Mouse (Mus musculus): ENCODE measurements at regions not wholly inside any gene's neighbourhood (a gene's known extent, or its start where the extent isn't known, plus 50 kb on each side); places are given as distances from the start of the nearest gene placed in this dataset.
"Not testable (repeated sequence)": the region's sequence is repeated elsewhere in the genome, so short reads cannot be mapped to it uniquely, and the experiment has no call there.

GRCm38 (mm10) chr6:68834633-68835032, 1299.0 kb upstream of the Tacstd2 start:
- Histone ChIP-seq H3K27me3 (ENCODE audit: control insufficient read depth, insufficient read depth, low read length) (no peaks in the 10 kb centered on the region), H3K36me3 (replicated peaks; ENCODE audit: control insufficient read depth, insufficient read depth, low read depth, low read length) (no peaks in the 10 kb centered on the region), H3K9ac (replicated peaks; ENCODE audit: low read length) (no peak overlapping the region), H3K4me1 (ENCODE audit: control insufficient read depth, insufficient read depth, low read length) (no peaks in the 10 kb centered on the region), H3K9me3 (replicated peaks; ENCODE audit: control insufficient read depth, low read length) (no peaks in the 10 kb centered on the region), H3K27ac (replicated peaks; ENCODE audit: low read depth, low read length) (no peak overlapping the region), H3K4me3 (ENCODE audit: low read depth, low read length) (no peak overlapping the region), H3K4me2 (ENCODE audit: low read depth, low read length) (no peak overlapping the region)
- DNase-seq (ENCODE audit: low spot score) (no peak), ATAC-seq (replicated peaks; ENCODE audit: insufficient number of reproducible peaks, low FRiP score, low TSS enrichment, low read depth) (no peak)
- WGBS: 83% methylated on average over 4 of the region's 4 CpGs

GRCm38 (mm10) chr6:68828460-68828859, 1292.9 kb upstream of the Tacstd2 start:
- H3K9me3 ChIP-seq (replicated peaks; ENCODE audit: control insufficient read depth, low read length); ATAC-seq (replicated peaks; ENCODE audit: insufficient number of reproducible peaks, low FRiP score, low TSS enrichment, low read depth); H3K27me3 ChIP-seq (ENCODE audit: control insufficient read depth, insufficient read depth, low read length); H3K4me3 ChIP-seq (ENCODE audit: low read depth, low read length); H3K4me1 ChIP-seq (ENCODE audit: control insufficient read depth, insufficient read depth, low read length); H3K36me3 ChIP-seq (replicated peaks; ENCODE audit: control insufficient read depth, insufficient read depth, low read depth, low read length); H3K9ac ChIP-seq (replicated peaks; ENCODE audit: low read length); H3K4me2 ChIP-seq (ENCODE audit: low read depth, low read length); H3K27ac ChIP-seq (replicated peaks; ENCODE audit: low read depth, low read length); DNase-seq (ENCODE audit: low spot score): not testable (repeated sequence)
- WGBS: 97% methylated on average over 1 of the region's 1 CpGs

GRCm38 (mm10) chr6:68813346-68813745, 1277.8 kb upstream of the Tacstd2 start:
- H3K27ac ChIP-seq (replicated peaks; ENCODE audit: low read depth, low read length): no peak overlapping the region
- H3K9me3 ChIP-seq (replicated peaks; ENCODE audit: control insufficient read depth, low read length): no peaks in the 10 kb centered on the region
- no peaks in the 10 kb centered on the region for H3K4me1 ChIP-seq (ENCODE audit: control insufficient read depth, insufficient read depth, low read length)
- ATAC-seq (replicated peaks; ENCODE audit: insufficient number of reproducible peaks, low FRiP score, low TSS enrichment, low read depth): no peak
- no peak for DNase-seq (ENCODE audit: low spot score)
- H3K4me2 ChIP-seq (ENCODE audit: low read depth, low read length): no peak overlapping the region
- H3K4me3 ChIP-seq (ENCODE audit: low read depth, low read length): no peak overlapping the region
- H3K27me3 ChIP-seq (ENCODE audit: control insufficient read depth, insufficient read depth, low read length): no peaks in the 10 kb centered on the region
- whole genome bisulfite sequencing: 75% methylated on average over 3 of the region's 3 CpGs
- H3K36me3 ChIP-seq (replicated peaks; ENCODE audit: control insufficient read depth, insufficient read depth, low read depth, low read length): no peaks in the 10 kb centered on the region
- no peak overlapping the region for H3K9ac ChIP-seq (replicated peaks; ENCODE audit: low read length)

- not testable (repeated sequence) for H3K4me2 ChIP-seq (ENCODE audit: low read depth, low read length); H3K4me3 ChIP-seq (ENCODE audit: low read depth, low read length); H3K27ac ChIP-seq (replicated peaks; ENCODE audit: low read depth, low read length); H3K36me3 ChIP-seq (replicated peaks; ENCODE audit: control insufficient read depth, insufficient read depth, low read depth, low read length); H3K27me3 ChIP-seq (ENCODE audit: control insufficient read depth, insufficient read depth, low read length); H3K9ac ChIP-seq (replicated peaks; ENCODE audit: low read length); DNase-seq (ENCODE audit: low spot score); H3K4me1 ChIP-seq (ENCODE audit: control insufficient read depth, insufficient read depth, low read length); H3K9me3 ChIP-seq (replicated peaks; ENCODE audit: control insufficient read depth, low read length); ATAC-seq (replicated peaks; ENCODE audit: insufficient number of reproducible peaks, low FRiP score, low TSS enrichment, low read depth)
- 90% methylated on average over 16 of the region's 19 CpGs for WGBS
Measured at GRCm38 (mm10) chr6:68799205-68799604, 1263.6 kb upstream of the Tacstd2 start.

GRCm38 (mm10) chr6:68771507-68771906, 1235.9 kb upstream of the Tacstd2 start:
- no peak overlapping the region for H3K27ac ChIP-seq (replicated peaks; ENCODE audit: low read depth, low read length)
- no peak overlapping the region for H3K4me2 ChIP-seq (ENCODE audit: low read depth, low read length)
- H3K9ac ChIP-seq (replicated peaks; ENCODE audit: low read length): no peak overlapping the region
- H3K27me3 ChIP-seq (ENCODE audit: control insufficient read depth, insufficient read depth, low read length): no peaks in the 10 kb centered on the region
- no peaks in the 10 kb centered on the region for H3K9me3 ChIP-seq (replicated peaks; ENCODE audit: control insufficient read depth, low read length)
- DNase-seq (ENCODE audit: low spot score) (no peak), ATAC-seq (replicated peaks; ENCODE audit: insufficient number of reproducible peaks, low FRiP score, low TSS enrichment, low read depth) (no peak)
- H3K36me3 ChIP-seq (replicated peaks; ENCODE audit: control insufficient read depth, insufficient read depth, low read depth, low read length): no peaks in the 10 kb centered on the region
- no peak overlapping the region for H3K4me3 ChIP-seq (ENCODE audit: low read depth, low read length)
- 83% methylated on average over 2 of the region's 2 CpGs for WGBS
- no peaks in the 10 kb centered on the region for H3K4me1 ChIP-seq (ENCODE audit: control insufficient read depth, insufficient read depth, low read length)

GRCm38 (mm10) chr6:68750451-68750850, 1214.9 kb upstream of the Tacstd2 start:
- H3K4me2 ChIP-seq (ENCODE audit: low read depth, low read length): no peak overlapping the region
- no peak overlapping the region for H3K4me3 ChIP-seq (ENCODE audit: low read depth, low read length)
- no peak overlapping the region for H3K9ac ChIP-seq (replicated peaks; ENCODE audit: low read length)
- no peaks in the 10 kb centered on the region for H3K36me3 ChIP-seq (replicated peaks; ENCODE audit: control insufficient read depth, insufficient read depth, low read depth, low read length)
- no peaks in the 10 kb centered on the region for H3K9me3 ChIP-seq (replicated peaks; ENCODE audit: control insufficient read depth, low read length)
- ATAC-seq (replicated peaks; ENCODE audit: insufficient number of reproducible peaks, low FRiP score, low TSS enrichment, low read depth) (no peak), DNase-seq (ENCODE audit: low spot score) (no peak)
- no peaks in the 10 kb centered on the region for H3K27me3 ChIP-seq (ENCODE audit: control insufficient read depth, insufficient read depth, low read length)
- H3K4me1 ChIP-seq (ENCODE audit: control insufficient read depth, insufficient read depth, low read length): no peaks in the 10 kb centered on the region
- H3K27ac ChIP-seq (replicated peaks; ENCODE audit: low read depth, low read length): no peak overlapping the region
- 92% methylated on average over 1 of the region's 1 CpGs for WGBS

GRCm38 (mm10) chr6:68749699-68750098, 1214.1 kb upstream of the Tacstd2 start:
- H3K27me3 ChIP-seq (ENCODE audit: control insufficient read depth, insufficient read depth, low read length): no peaks in the 10 kb centered on the region
- DNase-seq (ENCODE audit: low spot score) (no peak), ATAC-seq (replicated peaks; ENCODE audit: insufficient number of reproducible peaks, low FRiP score, low TSS enrichment, low read depth) (no peak)

GRCm38 (mm10) chr6:68738573-68738972, 1203.0 kb upstream of the Tacstd2 start:
- DNase-seq (ENCODE audit: low spot score) (no peak), ATAC-seq (replicated peaks; ENCODE audit: insufficient number of reproducible peaks, low FRiP score, low TSS enrichment, low read depth) (no peak)
- H3K27me3 ChIP-seq (ENCODE audit: control insufficient read depth, insufficient read depth, low read length): no peaks in the 10 kb centered on the region
- H3K27ac ChIP-seq (replicated peaks; ENCODE audit: low read depth, low read length): no peak overlapping the region
- H3K36me3 ChIP-seq (replicated peaks; ENCODE audit: control insufficient read depth, insufficient read depth, low read depth, low read length): no peaks in the 10 kb centered on the region
- H3K9me3 ChIP-seq (replicated peaks; ENCODE audit: control insufficient read depth, low read length): no peaks in the 10 kb centered on the region
- H3K4me3 ChIP-seq (ENCODE audit: low read depth, low read length): no peak overlapping the region
- H3K9ac ChIP-seq (replicated peaks; ENCODE audit: low read length): no peak overlapping the region
- no peak overlapping the region for H3K4me2 ChIP-seq (ENCODE audit: low read depth, low read length)
- H3K4me1 ChIP-seq (ENCODE audit: control insufficient read depth, insufficient read depth, low read length): no peaks in the 10 kb centered on the region

More at GRCm38 (mm10) chr6:68749699-68750098, 1214.1 kb upstream of the Tacstd2 start:
- H3K36me3 ChIP-seq (replicated peaks; ENCODE audit: control insufficient read depth, insufficient read depth, low read depth, low read length): no peaks in the 10 kb centered on the region
- H3K4me2 ChIP-seq (ENCODE audit: low read depth, low read length): no peak overlapping the region
- H3K27ac ChIP-seq (replicated peaks; ENCODE audit: low read depth, low read length): no peak overlapping the region
- WGBS: 79% methylated on average over 3 of the region's 3 CpGs
- H3K4me1 ChIP-seq (ENCODE audit: control insufficient read depth, insufficient read depth, low read length): no peaks in the 10 kb centered on the region
- no peak overlapping the region for H3K9ac ChIP-seq (replicated peaks; ENCODE audit: low read length)
- no peak overlapping the region for H3K4me3 ChIP-seq (ENCODE audit: low read depth, low read length)
- no peaks in the 10 kb centered on the region for H3K9me3 ChIP-seq (replicated peaks; ENCODE audit: control insufficient read depth, low read length)
